Mouse (Mus musculus): ENCODE measurements around the gene Zfpl1.

- no peak for TF ChIP-seq CTCF (IDR thresholded peaks at IDR 0.05; ENCODE audit: control insufficient read depth, insufficient read depth, low read length)
- TF ChIP-seq POLR2A (IDR thresholded peaks at IDR 0.05; ENCODE audit: borderline replicate concordance, control insufficient read depth, low read depth, low read length), result no peak
Observed at GRCm38 (mm10) chr19:6070571-6071250, 14.0 kb downstream of the Zfpl1 start.

All from bone marrow, adult 2 months (tissue).